Mouse (Mus musculus) midbrain, embryonic 16.5 days (tissue): Measurements from ENCODE around the gene Orc2. TPM values are rescaled to one million over a fixed set of nuclear protein-coding genes. Genes with fewer than 3 reads are reported as not detected.

Experiments
- ATAC-seq: fragments of 200-750 bp; cut with Nextera tagmentation; 2 replicates; pipeline ENCODE4 v1.8.0; 2017; ENCODE audit warnings: moderate TSS enrichment
- H3K27ac ChIP-seq: fragments of 300-500 bp; sonication (generic); 2 replicates; pipeline ENCODE4 v1.5.1; 2014; ENCODE audit warnings: mild to moderate bottlenecking, low read length, mixed read lengths
- H3K27me3 ChIP-seq: fragments of 300-500 bp; sonication (generic); 2 replicates; pipeline ENCODE4 v1.6.1; 2014; ENCODE audit warnings: low read depth, low read length, mixed read lengths; ENCODE audit not compliant: control insufficient read depth, insufficient read depth
- H3K36me3 ChIP-seq: fragments of 300-500 bp; sonication (generic); 2 replicates; pipeline ENCODE4 v1.6.1; 2014; ENCODE audit warnings: mild to moderate bottlenecking, low read length, moderate library complexity, mixed read lengths; ENCODE audit not compliant: control insufficient read depth, insufficient read depth
- H3K4me1 ChIP-seq: fragments of 300-500 bp; sonication (generic); 2 replicates; pipeline ENCODE4 v1.6.1; 2014; ENCODE audit warnings: mild to moderate bottlenecking, low read length, mixed read lengths; ENCODE audit not compliant: control insufficient read depth, insufficient read depth
- H3K4me2 ChIP-seq: fragments of 300-500 bp; sonication (generic); 2 replicates; pipeline ENCODE4 v1.6.1; 2014; ENCODE audit warnings: mild to moderate bottlenecking, low read length, mixed read lengths
- H3K4me3 ChIP-seq: fragments of 300-500 bp; sonication (generic); 2 replicates; pipeline ENCODE4 v1.5.1; 2014; ENCODE audit warnings: low read depth, mild to moderate bottlenecking, low read length, moderate library complexity, mixed read lengths
- H3K9ac ChIP-seq: fragments of 300-500 bp; sonication (generic); 2 replicates; pipeline ENCODE4 v1.6.1; 2014; ENCODE audit warnings: low read depth, low read length, mixed read lengths
- H3K9me3 ChIP-seq: fragments of 300-500 bp; sonication (generic); replicated peaks from 2 replicates; pipeline ENCODE4 v1.6.1; 2014; ENCODE audit warnings: mild to moderate bottlenecking, low read length, mixed read lengths; ENCODE audit not compliant: control insufficient read depth, poor library complexity, severe bottlenecking
- WGBS: fragments of 180-500 bp; shearing (Covaris S2); extraction: QIAGEN DNeasy Blood & Tissue Kit; methylation state at CpG from one replicate; pipeline ENCODE4 v1.1.7; 2014; 5-methylcytosine and 5-hydroxymethylcytosine counted together
- polyA plus RNA-seq: library from polyadenylated mRNA; unstranded; fragments of >200 nt; fragmentation: Nextera tagmentation; extraction: Ambion mirVana; gene quantifications from 2 replicates; pipeline ENCODE4 v1.2.1, GENCODE M21; 2015

Orc2 gene
- polyA plus RNA-seq, 1 experiment from 2014 or later = 15.1 TPM

- Histone ChIP-seq H3K4me1 (peaks cover 5% of the 10 kb centered on the region), H3K36me3 (peaks cover 62% of the 10 kb centered on the region), H3K9me3 (no peaks in the 10 kb centered on the region), H3K9ac (no peak overlapping the region), H3K27ac (no peak overlapping the region), H3K27me3 (no peaks in the 10 kb centered on the region), H3K4me3 (no peak overlapping the region), H3K4me2 (no peak overlapping the region)
- no peak for ATAC-seq
- 97% methylated on average over 2 of the region's 2 CpGs for whole genome bisulfite sequencing
Measured at GRCm38 (mm10) chr1:58416048-58416447, 88.9 kb downstream of the Orc2 start.

- Histone ChIP-seq H3K4me2 (no peak overlapping the region), H3K4me1 (0 out of 2 replicates have a peak, but pooled peaks cover 3% of the 10 kb centered on the region), H3K27ac (no peak overlapping the region), H3K9ac (no peak overlapping the region), H3K27me3 (no peaks in the 10 kb centered on the region), H3K9me3 (no peaks in the 10 kb centered on the region), H3K4me3 (no peak overlapping the region), H3K36me3 (peaks cover 66% of the 10 kb centered on the region)
- no peak for ATAC-seq
- WGBS = 22% methylated on average over 1 of the region's 1 CpGs
Measured at GRCm38 (mm10) chr1:58415442-58415841, 89.5 kb downstream of the Orc2 start.

Other genes with a start within 250 kb of the Orc2 start
- gene Aox2, start 226.8 kb downstream of the Orc2 start, polyA plus RNA-seq = 0.03 and 0.05 TPM in 2 replicates
- gene Bzw1, start 112.2 kb downstream of the Orc2 start, polyA plus RNA-seq = 346 and 351 TPM in 2 replicates
- gene Clk1, start 81.0 kb downstream of the Orc2 start, polyA plus RNA-seq = 178 and 188 TPM in 2 replicates
- 56.9 and 57.5 TPM in 2 replicates for gene Nif3l1, start 60.0 kb downstream of the Orc2 start, polyA plus RNA-seq
- gene Ppil3, start 59.6 kb downstream of the Orc2 start, polyA plus RNA-seq = 49.8 and 50.2 TPM in 2 replicates
- 15.5 and 17.3 TPM in 2 replicates for gene Fam126b, start 81.2 kb upstream of the Orc2 start, polyA plus RNA-seq
- gene Ndufb3, start 81.3 kb upstream of the Orc2 start, polyA plus RNA-seq = 173 and 175 TPM in 2 replicates
- not detected in 2 replicates for gene Als2cr12, start 190.9 kb upstream of the Orc2 start, polyA plus RNA-seq
- 11.1 and 19.9 TPM in 2 replicates for gene Cflar, start 206.4 kb upstream of the Orc2 start, polyA plus RNA-seq